Mouse (Mus musculus): ENCODE data around the gene Shank2.

Gene Shank2

DNA sequence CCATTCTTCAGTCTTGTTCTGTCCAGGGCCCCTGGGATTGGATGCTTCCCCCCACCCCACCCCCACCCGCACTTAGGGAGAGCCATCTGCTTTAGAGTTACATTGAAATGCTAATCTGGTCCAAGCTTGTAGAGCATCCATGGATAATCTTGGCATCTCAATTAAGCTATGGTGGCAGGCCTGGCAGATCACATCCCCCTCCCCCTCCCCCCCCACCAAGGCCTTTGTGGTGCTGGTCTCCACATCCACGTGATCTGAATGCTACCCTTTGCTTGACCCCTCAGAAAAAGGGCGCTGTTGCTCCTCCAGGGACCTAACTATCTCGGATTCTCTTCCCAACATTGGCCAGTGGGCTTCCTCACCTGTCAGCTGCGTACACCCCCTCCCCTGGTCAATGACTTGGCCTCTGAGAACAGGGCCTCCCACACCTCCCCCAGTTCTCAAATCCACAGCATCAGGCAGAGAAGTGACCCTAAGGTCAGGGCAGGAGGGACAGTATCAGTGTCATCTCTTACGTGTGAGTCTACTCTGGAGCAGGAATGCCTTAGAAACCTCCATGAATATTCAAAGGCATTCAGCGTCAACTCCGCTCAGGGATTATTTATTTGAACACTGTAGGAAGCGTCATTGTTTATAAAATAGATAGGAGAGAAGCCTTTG, 104.8 kb downstream of the Shank2 start:
- DNase-seq (ENCODE audit: low spot score) = no peak

DNA sequence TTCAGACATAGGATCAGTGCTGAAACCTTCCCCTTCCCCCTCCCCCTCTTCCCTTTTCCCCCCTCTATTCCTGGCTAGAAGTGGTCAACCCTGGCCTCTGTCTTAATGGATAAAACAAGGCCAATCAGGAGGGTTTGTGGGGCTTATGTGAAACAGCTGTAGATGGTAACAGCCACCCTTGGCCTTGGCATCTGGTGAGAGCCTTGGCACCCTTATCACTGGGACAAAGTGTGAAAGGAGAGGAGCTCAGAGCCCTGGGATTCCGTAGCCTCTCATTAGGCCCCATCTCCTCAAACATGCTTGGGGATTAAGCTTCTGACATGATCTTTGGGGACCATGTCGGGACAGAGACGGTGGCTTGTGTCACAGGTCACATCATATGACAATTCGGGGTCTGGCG, 106.4 kb downstream of the Shank2 start:
- DNase-seq (ENCODE audit: low spot score) = no peak

DNA sequence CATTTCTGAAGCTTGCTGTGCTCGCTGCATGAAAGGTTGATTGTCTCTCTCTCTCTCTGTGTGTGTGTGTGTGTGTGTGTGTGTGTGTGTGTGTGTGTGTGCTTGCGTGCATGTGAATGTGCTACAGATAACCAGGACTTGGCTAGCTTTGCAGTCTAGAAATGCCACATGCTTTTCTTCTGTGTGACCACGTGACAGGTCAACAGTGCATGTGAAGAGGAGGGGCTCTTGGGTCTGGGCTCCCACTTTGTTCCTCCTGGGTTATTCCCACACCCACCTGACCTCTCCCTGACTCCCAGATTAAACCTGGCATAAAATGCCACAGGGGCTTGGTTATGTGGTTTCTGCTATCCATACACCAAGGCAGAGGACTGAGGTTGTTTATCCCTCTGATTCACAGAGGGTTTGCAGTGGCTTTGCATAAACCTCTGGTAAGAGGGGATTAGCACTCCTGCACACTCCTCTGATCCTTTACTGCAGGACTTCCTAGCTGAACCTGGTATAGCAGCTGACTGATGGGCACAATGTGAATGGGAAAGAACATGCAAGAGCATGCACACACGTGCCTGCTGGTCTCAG, 109.4 kb downstream of the Shank2 start:
- no peak for DNase-seq (ENCODE audit: low spot score)

DNA sequence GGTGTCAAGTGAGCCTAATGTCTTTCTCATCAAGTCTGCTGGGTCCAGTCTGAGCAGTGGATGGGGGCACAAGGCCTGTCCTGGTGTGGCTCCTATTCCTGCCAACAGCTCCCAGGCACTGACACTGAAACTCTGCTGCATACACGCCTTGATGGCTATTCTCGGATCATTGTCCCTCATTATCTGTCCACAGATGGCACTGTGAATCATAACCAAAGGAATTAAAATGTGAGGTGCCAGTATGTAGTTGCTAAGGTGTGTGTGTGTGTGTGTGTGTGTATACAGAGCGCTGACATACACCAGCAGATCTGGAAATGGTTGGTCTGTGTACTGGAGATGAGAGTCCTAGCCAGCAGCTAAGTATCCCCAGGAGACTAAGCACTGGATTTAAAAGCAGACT, 110.3 kb downstream of the Shank2 start:
- no peak for DNase-seq (ENCODE audit: low spot score)

- DNase-seq (ENCODE audit: low spot score) = no peak
These were observed 112.5 kb downstream of the Shank2 start for GRCm38 (mm10) chr7:144114230-144114629.

- DNase-seq (ENCODE audit: low spot score) = no peak
These were observed 117.8 kb downstream of the Shank2 start for GRCm38 (mm10) chr7:144119562-144119961.

DNA sequence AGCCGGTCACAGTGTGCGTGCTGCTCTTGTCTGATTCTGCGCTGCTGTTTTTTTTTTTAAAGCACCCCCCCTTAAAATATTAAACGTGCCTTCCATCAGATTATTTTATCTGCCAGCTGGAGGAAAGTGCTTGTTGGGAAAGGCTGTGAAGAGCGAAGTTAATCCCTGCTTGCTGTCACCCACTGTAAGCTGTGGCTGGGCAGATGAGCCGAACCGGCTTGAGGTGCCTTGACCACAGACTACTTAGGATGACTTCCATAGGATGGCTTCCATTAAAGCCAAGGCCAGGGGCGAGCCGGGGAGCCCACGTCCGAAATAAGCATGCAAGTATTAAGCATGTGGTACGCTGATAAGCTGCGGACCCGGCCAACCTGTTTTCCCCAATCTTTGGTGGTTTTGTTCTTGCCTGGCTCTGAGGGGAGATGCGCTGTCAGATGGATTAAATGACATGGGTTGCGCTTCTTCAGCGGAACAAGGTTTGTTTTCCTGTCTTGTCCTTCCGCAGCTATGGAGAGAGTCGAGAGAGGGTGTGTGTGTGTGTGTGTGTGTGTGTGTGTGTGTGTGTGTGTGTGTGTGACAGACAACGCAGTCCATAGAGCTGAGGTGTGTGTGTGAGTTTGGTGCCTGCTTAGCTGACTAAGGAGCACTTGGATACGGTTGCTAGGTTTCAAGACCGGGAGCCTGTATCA, 131.1 kb downstream of the Shank2 start:
- no peak for DNase-seq (ENCODE audit: low spot score)

GRCm38 (mm10) chr7:144133388-144133998, 131.8 kb downstream of the Shank2 start:
- no peak for DNase-seq (ENCODE audit: low spot score)

GRCm38 (mm10) chr7:144134699-144135098, 133.0 kb downstream of the Shank2 start:
- DNase-seq (ENCODE audit: low spot score) = no peak

GRCm38 (mm10) chr7:144137827-144138226, 136.1 kb downstream of the Shank2 start:
- DNase-seq (ENCODE audit: low spot score) = no peak

DNA sequence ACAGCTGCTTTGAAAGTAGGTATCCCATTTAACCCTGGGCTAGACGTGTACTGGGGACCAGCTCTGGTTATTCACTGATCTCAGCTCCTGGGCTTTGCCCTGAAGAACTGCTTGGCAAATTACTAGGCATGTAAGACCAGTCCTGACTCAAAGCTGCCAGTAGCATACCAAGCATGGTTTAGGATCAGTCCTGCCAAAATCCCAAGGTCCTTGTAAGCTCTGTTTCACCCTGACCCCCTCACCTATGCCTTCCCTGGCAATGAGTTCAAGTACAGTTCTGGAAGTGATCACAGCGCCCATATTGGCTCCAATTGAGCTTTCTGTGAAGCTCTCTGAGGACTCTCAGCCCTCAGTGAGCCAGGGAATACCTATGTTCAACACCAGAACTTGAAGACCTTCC, 136.7 kb downstream of the Shank2 start:
- no peak for DNase-seq (ENCODE audit: low spot score)

- DNase-seq (ENCODE audit: low spot score) = no peak
These were observed 138.0 kb downstream of the Shank2 start for GRCm38 (mm10) chr7:144139691-144140090.

GRCm38 (mm10) chr7:144140470-144140869, 138.7 kb downstream of the Shank2 start:
- no peak for DNase-seq (ENCODE audit: low spot score)

GRCm38 (mm10) chr7:144142036-144142435, 140.3 kb downstream of the Shank2 start:
- DNase-seq (ENCODE audit: low spot score) = no peak

- DNase-seq (ENCODE audit: low spot score) = no peak
These were observed 142.2 kb downstream of the Shank2 start for GRCm38 (mm10) chr7:144143941-144144340.

DNA sequence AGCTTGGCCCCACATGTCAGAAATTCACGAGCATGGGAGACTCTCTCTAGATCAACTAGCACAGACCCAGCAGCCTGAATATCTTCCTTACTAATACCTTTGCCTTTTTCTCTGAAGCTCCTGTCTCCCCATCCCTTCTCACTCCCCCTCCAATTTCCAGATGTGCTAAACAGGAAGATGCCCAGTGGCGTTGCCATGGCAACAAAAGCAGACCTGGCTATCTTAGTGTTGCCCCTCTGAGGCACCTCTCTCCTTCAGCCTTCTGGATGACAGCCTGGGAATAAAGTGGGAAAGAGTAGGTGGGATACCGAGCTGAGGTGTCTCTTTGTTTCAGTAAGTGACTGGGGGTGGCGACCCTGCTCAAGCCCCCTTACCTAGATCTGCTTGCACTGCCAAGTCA, 146.4 kb downstream of the Shank2 start:
- DNase-seq (ENCODE audit: low spot score) = no peak

- no peak for DNase-seq (ENCODE audit: low spot score)
These were observed 151.4 kb downstream of the Shank2 start for GRCm38 (mm10) chr7:144153124-144153523.

- no peak for DNase-seq (ENCODE audit: low spot score)
These were observed 152.0 kb downstream of the Shank2 start for GRCm38 (mm10) chr7:144153682-144154081.

DNA sequence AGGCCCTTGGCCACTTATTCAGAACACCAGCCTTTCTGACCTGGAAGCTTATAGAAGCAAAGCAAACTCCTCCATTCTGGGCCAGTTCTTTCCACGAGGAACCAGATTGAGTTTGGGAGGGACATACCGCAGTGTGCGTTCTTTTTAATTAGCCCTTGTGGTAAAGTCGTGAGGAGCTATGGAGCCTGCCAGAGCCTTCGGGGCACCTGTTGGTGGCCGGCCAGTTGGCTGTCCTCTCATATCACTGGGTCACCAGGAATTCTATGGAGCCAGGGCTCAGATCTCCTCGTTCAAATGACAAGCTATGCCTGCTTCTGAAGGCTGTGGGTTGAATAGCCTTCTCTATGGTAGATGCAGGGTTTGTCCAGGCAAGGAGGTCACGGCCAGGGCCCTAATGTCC, 156.2 kb downstream of the Shank2 start:
- DNase-seq (ENCODE audit: low spot score) = no peak

- no peak for DNase-seq (ENCODE audit: low spot score)
These were observed 157.8 kb downstream of the Shank2 start for GRCm38 (mm10) chr7:144159556-144159955.

DNA sequence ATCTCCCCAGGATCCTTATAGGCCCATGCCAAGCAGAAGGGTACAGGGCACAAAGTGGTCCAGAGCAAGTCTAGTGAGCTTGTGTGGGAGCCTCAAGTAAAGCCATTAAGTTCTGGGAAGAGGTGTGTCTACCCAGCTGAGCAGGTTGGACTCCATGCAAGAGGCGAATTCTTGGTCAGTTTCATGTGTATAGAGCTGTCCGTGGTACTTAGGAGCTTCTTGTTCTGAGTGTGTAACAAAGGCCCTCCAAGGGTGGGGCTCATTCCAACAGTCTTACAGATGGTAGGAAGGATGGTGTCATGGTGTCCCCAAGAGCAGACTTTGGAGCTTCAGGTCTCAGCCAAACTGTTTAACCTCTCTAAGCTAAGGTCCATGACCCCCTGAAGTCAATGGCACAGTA, 158.3 kb downstream of the Shank2 start:
- no peak for DNase-seq (ENCODE audit: low spot score)

DNA sequence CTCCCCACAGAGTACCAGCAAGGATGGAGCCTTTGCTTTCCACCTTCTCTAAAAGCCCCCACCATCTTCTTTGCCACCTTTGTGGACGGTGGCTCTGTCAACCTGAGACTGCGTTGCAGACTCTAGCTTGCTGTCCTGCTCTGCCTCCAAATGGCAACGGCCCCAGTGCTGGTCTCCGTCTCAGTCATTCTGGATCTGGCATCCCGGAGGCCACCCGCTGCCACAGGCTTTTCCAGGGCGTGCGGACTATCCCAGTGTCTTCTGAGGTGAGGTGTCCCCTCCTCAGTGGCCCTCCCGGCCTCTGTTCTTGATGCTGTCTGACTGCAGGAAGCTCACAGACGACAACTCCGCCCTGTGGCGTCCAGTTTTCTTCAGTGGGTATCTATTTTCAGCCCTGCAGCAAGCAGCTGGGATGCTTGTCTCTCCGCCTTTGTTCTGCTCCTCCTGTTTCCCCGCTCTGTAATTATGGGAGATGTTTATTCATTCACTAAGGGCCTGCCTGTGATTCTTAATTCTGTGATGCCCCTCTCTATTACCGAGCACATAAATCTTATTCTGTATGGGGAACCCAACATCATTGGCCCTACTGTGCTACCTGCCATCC, 159.0 kb downstream of the Shank2 start:
- no peak for DNase-seq (ENCODE audit: low spot score)

DNA sequence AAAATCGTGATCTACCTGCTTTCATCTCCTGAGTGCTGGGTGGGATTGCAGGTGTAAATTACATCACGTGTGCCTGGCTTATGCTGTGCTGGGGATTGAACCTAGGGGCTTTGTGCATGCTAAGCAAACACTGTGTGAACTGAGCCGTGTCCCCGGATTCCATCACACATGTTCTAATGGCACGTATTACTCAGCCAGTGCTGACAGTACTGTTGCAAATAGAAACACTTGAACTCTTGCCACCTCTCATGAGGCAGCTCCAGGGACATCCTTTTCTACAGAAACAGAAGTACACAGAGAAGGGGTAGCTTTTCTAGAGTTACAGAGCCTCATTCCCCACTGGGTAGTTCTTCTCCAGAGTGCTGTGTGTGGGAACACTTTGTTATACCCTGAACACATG, 168.5 kb downstream of the Shank2 start:
- no peak for DNase-seq (ENCODE audit: low spot score)

Measured in MN1 (cell line).